Mouse (Mus musculus) G1E (cell line): Measurements from ENCODE around the gene Kctd4.

Source experiments
- CTCF ChIP-seq: IDR thresholded peaks from 2 replicates; pipeline ENCODE4 v1.5.1; 2012; ENCODE audit warnings: low read depth, low read length, inconsistent platforms, mixed read lengths
- GATA2 ChIP-seq: IDR thresholded peaks from 2 replicates; pipeline ENCODE4 v1.6.1; 2012; ENCODE audit warnings: low read depth, low read length, inconsistent platforms, borderline replicate concordance

- no peak for TF ChIP-seq CTCF
- TF ChIP-seq GATA2 = no peak
These were observed 42.8 kb upstream of the Kctd4 start for GRCm38 (mm10) chr14:75911968-75912367.
